Mouse (Mus musculus) E14TG2a.4 (cell line): ENCODE results near the gene Stat6.

Experiments
- H3K27me3 ChIP-seq: 2 replicates; pipeline ENCODE4 v1.6.1; 2014; ENCODE audit warnings: low read length, control low read depth; ENCODE audit not compliant: insufficient read depth
- H3K36me3 ChIP-seq: 2 replicates; pipeline ENCODE4 v1.6.1; 2014; ENCODE audit warnings: low read length, control low read depth; ENCODE audit not compliant: insufficient read depth
- H3K4me1 ChIP-seq: replicated peaks from 2 replicates; pipeline ENCODE4 v1.6.1; 2014; ENCODE audit warnings: low read depth, low read length, control low read depth
- H3K4me3 ChIP-seq: replicated peaks from 2 replicates; pipeline ENCODE4 v1.5.1; 2014; ENCODE audit warnings: mild to moderate bottlenecking, low read length
- H3K9me3 ChIP-seq: 2 replicates; pipeline ENCODE4 v1.6.1; 2014; ENCODE audit warnings: low read length, control low read depth
- CTCF ChIP-seq: conservative IDR thresholded peaks from 2 replicates; pipeline ENCODE4 v1.5.1; 2014; ENCODE audit warnings: low read length
- NANOG ChIP-seq: IDR thresholded peaks from 2 replicates; pipeline ENCODE4 v1.6.1; 2014; ENCODE audit warnings: borderline replicate concordance, low read length, mixed read lengths
- POU5F1 ChIP-seq: IDR thresholded peaks from 2 replicates; pipeline ENCODE4 v1.6.1; 2014; ENCODE audit warnings: low read length, borderline replicate concordance

Gene Stat6

DNA sequence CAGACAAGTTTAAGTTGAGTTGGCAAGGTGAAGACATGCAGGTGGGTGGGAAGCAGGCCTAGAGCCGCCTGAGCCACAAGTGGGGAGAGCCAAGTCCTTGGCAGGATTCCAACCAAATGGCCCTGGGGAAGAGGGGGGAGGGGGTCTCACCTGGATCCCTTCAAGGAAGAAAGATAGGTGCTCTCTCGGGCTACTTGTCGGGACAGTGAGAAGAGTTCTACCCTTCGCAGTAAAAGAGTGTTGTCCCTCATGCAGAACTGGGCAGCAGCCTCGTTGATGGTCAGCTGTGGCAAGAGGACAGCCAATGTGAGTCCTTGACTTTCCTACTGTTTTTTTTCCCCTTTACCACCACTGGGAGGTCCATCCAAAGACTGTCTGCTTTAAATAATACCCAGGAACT, 20.8 kb downstream of the Stat6 start:
- H3K9me3 ChIP-seq, result no peaks in the 10 kb centered on the region
- H3K4me1 ChIP-seq, result peaks cover 91% of the 10 kb centered on the region
- TF ChIP-seq CTCF, result no peak
- TF ChIP-seq POU5F1, result no peak
- no peak for TF ChIP-seq NANOG

DNA sequence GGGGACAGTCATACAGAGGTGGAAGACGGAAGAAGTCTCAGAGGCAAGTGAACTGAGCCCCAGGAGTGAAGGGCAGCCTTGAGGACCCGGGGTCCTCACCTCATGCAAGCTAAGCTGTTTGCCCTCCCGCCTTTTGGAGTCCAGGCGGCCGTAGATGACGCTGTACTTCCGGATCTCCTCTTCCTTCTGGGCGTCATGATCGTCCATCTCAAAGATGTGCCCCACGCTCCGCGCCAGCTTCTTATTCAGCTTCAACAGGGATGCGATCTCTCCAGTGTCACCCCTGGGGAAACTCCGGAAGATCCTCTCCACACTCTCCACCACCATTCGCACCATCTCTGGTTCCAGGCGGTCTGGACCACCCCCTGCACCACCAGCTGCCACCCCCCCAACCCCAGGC, 21.4 kb downstream of the Stat6 start:
- Histone ChIP-seq H3K4me1 (peaks cover 91% of the 10 kb centered on the region), H3K4me3 (peak overlapping the region; percentile 88), H3K27me3 (peaks cover 35% of the 10 kb centered on the region), H3K36me3 (peaks cover 47% of the 10 kb centered on the region), H3K9me3 (no peaks in the 10 kb centered on the region)
- TF ChIP-seq NANOG (no peak), CTCF (no peak), POU5F1 (no peak)

More for the DNA sequence above, 20.8 kb downstream of the Stat6 start:
- peaks cover 35% of the 10 kb centered on the region for H3K27me3 ChIP-seq
- peak overlapping the region; percentile 88 for H3K4me3 ChIP-seq
- H3K36me3 ChIP-seq, result peaks cover 48% of the 10 kb centered on the region

- Histone ChIP-seq H3K36me3 (peaks cover 40% of the 10 kb centered on the region), H3K4me1 (peaks cover 91% of the 10 kb centered on the region), H3K27me3 (peaks cover 35% of the 10 kb centered on the region), H3K9me3 (no peaks in the 10 kb centered on the region), H3K4me3 (peak overlapping the region; percentile 88)
- TF ChIP-seq POU5F1 (no peak), CTCF (no peak), NANOG (no peak)
These were observed 22.1 kb downstream of the Stat6 start for GRCm38 (mm10) chr10:127664891-127665290.

DNA sequence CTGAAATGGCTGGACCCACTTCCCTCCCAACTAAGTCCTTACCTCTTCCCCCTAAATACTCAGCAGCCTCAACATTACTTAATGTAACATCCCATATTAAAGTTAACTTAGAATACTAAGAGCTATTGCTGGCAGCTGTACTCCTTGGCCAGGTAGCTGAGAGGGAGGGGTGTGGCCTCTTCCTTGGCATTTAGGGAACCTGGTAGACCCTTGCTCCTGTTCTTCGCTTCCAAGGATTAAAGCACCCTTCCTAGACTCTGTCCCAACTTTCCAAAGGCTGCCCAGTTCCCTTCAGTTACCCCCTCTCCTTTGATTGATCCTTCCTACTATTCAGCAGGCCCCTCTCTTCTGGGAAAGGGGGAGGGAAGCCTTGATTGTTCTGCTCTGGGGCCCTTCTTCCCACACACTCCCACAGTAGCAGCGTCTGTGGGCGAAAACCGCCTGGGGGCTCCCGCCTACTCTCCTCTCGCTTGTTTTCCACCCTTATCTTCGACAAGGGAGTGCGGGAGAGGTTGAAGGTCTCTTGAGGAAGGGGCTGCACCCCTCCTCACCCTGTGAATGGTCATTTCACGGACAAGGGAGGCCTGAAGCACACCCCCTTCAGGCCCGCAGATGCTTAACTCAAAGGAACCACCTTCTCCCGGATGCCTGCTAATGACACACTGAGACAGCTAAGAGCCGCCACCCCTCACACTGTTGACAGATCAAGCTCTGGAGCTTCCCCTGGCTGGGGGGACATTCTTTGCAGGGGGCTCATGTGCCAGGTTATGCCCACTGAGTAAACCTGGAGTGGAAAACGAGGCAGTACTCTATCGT, 22.8 kb downstream of the Stat6 start:
- peak overlapping the region; percentile 88 for H3K4me3 ChIP-seq
- H3K9me3 ChIP-seq, result no peaks in the 10 kb centered on the region
- no peak for TF ChIP-seq POU5F1
- no peak for TF ChIP-seq CTCF
- TF ChIP-seq NANOG, result no peak
- peaks cover 35% of the 10 kb centered on the region for H3K27me3 ChIP-seq
- peaks cover 33% of the 10 kb centered on the region for H3K36me3 ChIP-seq
- peaks cover 91% of the 10 kb centered on the region for H3K4me1 ChIP-seq

DNA sequence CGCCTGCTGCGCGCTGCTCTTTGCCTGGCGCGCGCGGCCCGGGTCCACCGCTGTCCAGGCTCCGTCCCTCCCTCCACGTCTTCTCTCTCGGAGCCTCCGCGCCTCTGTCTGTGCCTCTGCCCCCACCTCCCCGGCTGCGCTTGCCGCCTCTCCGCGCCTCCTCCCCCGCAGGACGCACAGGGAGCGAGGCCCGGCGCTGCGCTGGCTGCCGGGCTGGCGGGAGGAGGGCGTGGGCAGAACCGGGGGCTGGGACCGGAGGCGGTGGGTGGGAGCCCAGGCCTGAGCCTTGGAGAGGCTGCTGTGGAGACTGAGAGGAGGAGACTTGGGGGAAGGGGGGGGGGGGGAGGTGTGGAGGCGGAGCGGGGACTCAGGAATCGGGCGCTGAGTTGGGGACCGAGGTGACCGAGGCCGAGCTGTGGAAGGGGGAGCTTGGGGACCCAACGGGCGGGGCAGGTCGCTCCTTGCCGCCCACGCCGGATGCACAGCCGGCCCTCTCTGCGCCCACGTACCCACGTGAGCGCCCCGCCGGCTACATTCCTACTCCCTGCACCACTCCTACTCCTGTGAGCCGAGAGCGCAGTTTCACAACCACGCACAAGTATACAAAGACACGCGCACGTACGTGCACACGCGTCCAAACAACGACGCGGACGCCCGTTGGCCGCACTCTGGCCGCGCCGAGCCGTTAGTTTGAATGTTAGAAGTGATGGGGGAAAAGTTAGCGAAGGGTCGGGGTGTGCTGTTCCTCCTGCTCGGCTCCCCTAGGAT, 23.9 kb downstream of the Stat6 start, which contains the start of gene Nemp1:
Nemp1 (plus strand) TSS at position 401 of the 768 bp plus-strand sequence.
- Histone ChIP-seq H3K27me3 (peaks cover 35% of the 10 kb centered on the region), H3K9me3 (no peaks in the 10 kb centered on the region; the same call in 1 of the 2 replicates), H3K4me3 (peak within 1 kb of the TSS; percentile 88), H3K4me1 (peaks cover 85% of the 10 kb centered on the region), H3K36me3 (peaks cover 22% of the 10 kb centered on the region)
- no peak for TF ChIP-seq NANOG
- TF ChIP-seq CTCF, result no peak
- TF ChIP-seq POU5F1, result no peak

DNA sequence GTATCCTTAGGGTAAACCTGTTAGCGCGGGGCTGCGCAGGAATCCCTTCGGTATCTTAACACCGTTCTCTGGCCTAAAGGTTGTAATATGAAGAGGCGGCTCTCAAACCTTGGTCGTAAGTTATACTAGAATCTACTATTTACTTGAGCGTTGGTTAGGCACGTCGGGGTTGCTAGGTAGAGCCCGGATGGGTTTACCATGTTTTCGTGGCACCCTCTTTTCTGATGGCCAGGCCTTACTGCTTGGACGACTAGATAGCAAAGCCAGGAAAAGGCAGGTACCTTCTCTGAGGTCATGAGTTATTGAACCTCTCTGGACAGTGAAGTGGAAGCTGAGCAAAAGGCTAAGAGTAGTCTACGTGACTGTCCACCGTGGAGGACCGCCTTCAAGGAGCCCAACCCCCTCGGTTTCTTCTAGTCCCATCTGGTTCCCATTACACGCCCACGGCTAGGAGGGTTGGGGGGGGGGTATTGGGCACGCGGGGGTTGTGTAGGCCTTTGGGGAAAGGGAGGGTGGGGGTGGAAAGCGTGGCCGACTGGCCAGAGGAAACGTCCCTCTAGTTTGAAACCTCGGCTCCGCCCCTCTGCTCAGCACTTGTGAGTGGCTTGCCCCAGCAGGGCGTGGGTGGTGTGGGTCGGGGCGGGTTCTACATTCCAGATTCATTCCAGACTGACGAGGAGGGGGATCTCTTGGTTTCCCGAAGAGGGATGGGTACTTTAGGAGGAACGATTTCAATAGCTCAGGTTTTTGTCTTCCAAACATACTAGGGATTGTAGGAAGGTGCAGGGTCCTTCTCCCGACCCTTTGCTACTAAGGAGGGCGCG, 24.7 kb downstream of the Stat6 start:
- peak overlapping the region; percentile 88 for H3K4me3 ChIP-seq
- H3K27me3 ChIP-seq, result peaks cover 35% of the 10 kb centered on the region
- TF ChIP-seq POU5F1 (no peak), NANOG (no peak), CTCF (no peak)
- peaks cover 78% of the 10 kb centered on the region for H3K4me1 ChIP-seq
- H3K36me3 ChIP-seq, result peaks cover 22% of the 10 kb centered on the region
- H3K9me3 ChIP-seq, result no peaks in the 10 kb centered on the region; the same call in 1 of the 2 replicates

GRCm38 (mm10) chr10:127668093-127669050, 25.6 kb downstream of the Stat6 start, which contains the start of gene Nab2:
Nab2 (minus strand) TSS chr10:127668568.
- H3K4me3 ChIP-seq, result peak within 1 kb of the TSS; percentile 88
- H3K4me1 ChIP-seq, result peaks cover 69% of the 10 kb centered on the region
- H3K27me3 ChIP-seq, result peaks cover 35% of the 10 kb centered on the region
- TF ChIP-seq NANOG (no peak), CTCF (no peak), POU5F1 (no peak)
- H3K36me3 ChIP-seq, result peaks cover 17% of the 10 kb centered on the region
- peaks cover 2% of the 10 kb centered on the region; the same call in 1 of the 2 replicates for H3K9me3 ChIP-seq
